Mouse (Mus musculus) midbrain, embryonic 10.5 days (tissue): ENCODE data around the gene Ltn1. TPM values are rescaled to one million over a fixed set of nuclear protein-coding genes. Genes with fewer than 3 reads are reported as not detected.

Source experiments
- DNase-seq: peaks from one replicate; pipeline ENCODE4 v3.0.0-alpha.2; 2017; ENCODE audit warnings: low spot score
- H3K27ac ChIP-seq: fragments of 300-500 bp; sonication (generic); replicated peaks from 2 replicates; pipeline ENCODE4 v1.5.1; 2016; ENCODE audit warnings: mild to moderate bottlenecking
- H3K27me3 ChIP-seq: fragments of 300-500 bp; sonication (generic); 2 replicates; pipeline ENCODE4 v1.6.1; 2016; ENCODE audit warnings: low read depth, mild to moderate bottlenecking; ENCODE audit not compliant: poor library complexity, severe bottlenecking
- H3K36me3 ChIP-seq: fragments of 300-500 bp; sonication (generic); 2 replicates; pipeline ENCODE4 v1.6.1; 2016; ENCODE audit warnings: mild to moderate bottlenecking, moderate library complexity
- H3K4me1 ChIP-seq: fragments of 300-500 bp; sonication (generic); 2 replicates; pipeline ENCODE4 v1.6.1; 2016
- H3K4me3 ChIP-seq: fragments of 300-500 bp; sonication (generic); 2 replicates; pipeline ENCODE4 v1.5.1; 2016; ENCODE audit warnings: mild to moderate bottlenecking, moderate library complexity
- H3K9me3 ChIP-seq: fragments of 300-500 bp; sonication (generic); replicated peaks from 2 replicates; pipeline ENCODE4 v1.6.1; 2016; ENCODE audit warnings: mild to moderate bottlenecking
- WGBS: fragments of 180-500 bp; shearing (Covaris S2); methylation state at CpG from one replicate; pipeline ENCODE4 v1.1.7; 2016; 5-methylcytosine and 5-hydroxymethylcytosine counted together
- polyA plus RNA-seq: library from polyadenylated mRNA; unstranded; fragments of >200 nt; fragmentation: Nextera tagmentation; extraction: Ambion mirVana; gene quantifications from 2 replicates; pipeline ENCODE4 v1.2.1, GENCODE M21; 2016

The Ltn1 gene
- polyA plus RNA-seq, 1 experiment from 2014 or later: 25.4 TPM

DNA sequence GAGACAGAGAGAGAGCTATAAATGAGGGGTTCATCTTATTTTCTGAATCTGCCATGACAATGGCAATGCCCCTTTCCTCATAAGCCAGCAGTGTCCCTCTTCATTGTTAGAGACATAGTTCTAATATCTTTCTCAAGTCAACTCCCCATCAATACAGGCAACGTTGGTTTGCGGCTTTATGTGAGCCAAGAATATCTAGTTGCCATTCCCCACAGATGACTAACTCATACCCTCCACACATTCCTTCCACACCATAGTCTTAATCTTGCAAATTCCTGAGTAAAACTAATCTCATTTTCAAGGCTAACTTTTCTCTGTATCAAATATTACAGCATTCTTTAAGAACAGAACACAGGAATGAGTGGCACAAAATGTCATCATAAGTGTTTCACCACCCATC lies 49.4 kb downstream of the Ltn1 start:
- no peaks in the 10 kb centered on the region for H3K4me1 ChIP-seq
- 94% methylated on average over 2 of the region's 2 CpGs for WGBS
- no peak for DNase-seq
- peaks cover 92% of the 10 kb centered on the region for H3K36me3 ChIP-seq
- no peak overlapping the region for H3K4me3 ChIP-seq
- H3K27ac ChIP-seq: no peak overlapping the region
- no peaks in the 10 kb centered on the region for H3K9me3 ChIP-seq
- no peaks in the 10 kb centered on the region for H3K27me3 ChIP-seq

- no peak overlapping the region for H3K27ac ChIP-seq
- WGBS: 97% methylated on average over 6 of the region's 6 CpGs
- H3K4me3 ChIP-seq: no peak overlapping the region
- no peaks in the 10 kb centered on the region for H3K27me3 ChIP-seq
- DNase-seq: no peak
- no peaks in the 10 kb centered on the region for H3K4me1 ChIP-seq
- no peaks in the 10 kb centered on the region for H3K9me3 ChIP-seq
- H3K36me3 ChIP-seq: peaks cover 64% of the 10 kb centered on the region
These were observed 66.0 kb downstream of the Ltn1 start for GRCm38 (mm10) chr16:87366445-87366844.

- no peak for DNase-seq
- H3K9me3 ChIP-seq: no peaks in the 10 kb centered on the region
- no peak overlapping the region for H3K4me3 ChIP-seq
- H3K27ac ChIP-seq: no peak overlapping the region
- H3K27me3 ChIP-seq: no peaks in the 10 kb centered on the region
- H3K4me1 ChIP-seq: no peaks in the 10 kb centered on the region
- WGBS: 87% methylated on average over 10 of the region's 10 CpGs
- H3K36me3 ChIP-seq: peaks cover 64% of the 10 kb centered on the region
These were observed 66.4 kb downstream of the Ltn1 start for GRCm38 (mm10) chr16:87366035-87366434.

DNA sequence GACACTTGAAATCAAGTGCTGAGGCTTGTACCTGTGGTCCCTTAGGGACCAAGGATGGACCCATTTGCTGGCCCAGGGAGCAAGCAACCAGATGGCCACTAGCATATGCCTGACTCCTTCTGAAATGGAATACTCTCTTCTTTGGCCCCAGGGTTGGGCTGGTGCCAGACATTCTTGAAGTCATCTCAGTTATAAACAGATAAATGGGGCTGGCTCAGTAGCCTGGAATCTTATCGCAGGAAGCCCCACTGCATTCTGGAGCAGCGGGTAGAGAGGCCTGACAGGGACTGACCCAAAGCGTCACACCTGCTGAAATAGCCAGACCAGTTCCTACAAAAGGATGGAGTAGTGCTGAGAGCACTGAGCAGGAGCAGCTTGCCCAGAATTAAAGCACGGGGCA lies 68.2 kb downstream of the Ltn1 start:
- Histone ChIP-seq H3K27me3 (no peaks in the 10 kb centered on the region), H3K27ac (no peak overlapping the region), H3K9me3 (no peaks in the 10 kb centered on the region), H3K36me3 (peaks cover 69% of the 10 kb centered on the region), H3K4me3 (no peak overlapping the region), H3K4me1 (no peaks in the 10 kb centered on the region)
- 92% methylated on average over 4 of the region's 4 CpGs for WGBS
- no peak for DNase-seq

GRCm38 (mm10) chr16:87360096-87360495 lies 72.3 kb downstream of the Ltn1 start:
- H3K36me3 ChIP-seq: peaks cover 62% of the 10 kb centered on the region
- WGBS: 91% methylated on average over 6 of the region's 6 CpGs
- H3K4me3 ChIP-seq: no peak overlapping the region
- no peaks in the 10 kb centered on the region for H3K27me3 ChIP-seq
- DNase-seq: no peak
- H3K9me3 ChIP-seq: no peaks in the 10 kb centered on the region
- H3K27ac ChIP-seq: no peak overlapping the region
- H3K4me1 ChIP-seq: peaks cover under 1% of the 10 kb centered on the region; the same call in 1 of the 2 replicates

- Histone ChIP-seq H3K36me3 (peaks cover 28% of the 10 kb centered on the region), H3K27me3 (no peaks in the 10 kb centered on the region), H3K4me1 (peaks cover 6% of the 10 kb centered on the region; the same call in 1 of the 2 replicates), H3K27ac (peak overlapping the region; percentile 99; the same call in 1 of the 2 replicates), H3K9me3 (no peaks in the 10 kb centered on the region; the same call in 1 of the 2 replicates), H3K4me3 (peak overlapping the region; percentile 81)
- no peak for DNase-seq
- WGBS: 83% methylated on average over 7 of the region's 7 CpGs
These were observed 77.7 kb downstream of the Ltn1 start for GRCm38 (mm10) chr16:87354748-87355147.

GRCm38 (mm10) chr16:87354075-87354583 lies 78.3 kb downstream of the Ltn1 start, which contains the start of gene N6amt1:
Gene N6amt1 (plus strand): TSS chr16:87354185.
- Histone ChIP-seq H3K9me3 (no peaks in the 10 kb centered on the region; the same call in 1 of the 2 replicates), H3K4me1 (peaks cover 6% of the 10 kb centered on the region; the same call in 1 of the 2 replicates), H3K27ac (peak within 1 kb of the TSS; percentile 99), H3K4me3 (peak within 1 kb of the TSS; percentile 81), H3K36me3 (peaks cover 24% of the 10 kb centered on the region), H3K27me3 (no peaks in the 10 kb centered on the region)
- under 1% methylated on average over 48 of the region's 48 CpGs for WGBS
- DNase-seq: peak; percentile 94

- Histone ChIP-seq H3K27ac (peak overlapping the region; percentile 99), H3K4me1 (peaks cover 6% of the 10 kb centered on the region; the same call in 1 of the 2 replicates)
- WGBS: 90% methylated on average over 1 of the region's 1 CpGs
These were observed 78.8 kb downstream of the Ltn1 start for GRCm38 (mm10) chr16:87353605-87354004.

GRCm38 (mm10) chr16:87351386-87352105 lies 80.9 kb downstream of the Ltn1 start:
- H3K9me3 ChIP-seq: no peaks in the 10 kb centered on the region; the same call in 1 of the 2 replicates
- H3K27me3 ChIP-seq: no peaks in the 10 kb centered on the region
- 72% methylated on average over 5 of the region's 5 CpGs for WGBS
- peaks cover 2% of the 10 kb centered on the region for H3K36me3 ChIP-seq
- no peak overlapping the region for H3K27ac ChIP-seq
- no peak overlapping the region for H3K4me3 ChIP-seq
- peaks cover 6% of the 10 kb centered on the region; the same call in 1 of the 2 replicates for H3K4me1 ChIP-seq
- DNase-seq: no peak

More at GRCm38 (mm10) chr16:87353605-87354004, 78.8 kb downstream of the Ltn1 start:
- Histone ChIP-seq H3K9me3 (no peaks in the 10 kb centered on the region; the same call in 1 of the 2 replicates), H3K27me3 (no peaks in the 10 kb centered on the region), H3K4me3 (peak overlapping the region; percentile 81), H3K36me3 (peaks cover 18% of the 10 kb centered on the region)
- no peak for DNase-seq

GRCm38 (mm10) chr16:87348133-87348532 lies 84.3 kb downstream of the Ltn1 start:
- no peaks in the 10 kb centered on the region for H3K4me1 ChIP-seq
- H3K9me3 ChIP-seq: no peaks in the 10 kb centered on the region; the same call in 1 of the 2 replicates
- no peaks in the 10 kb centered on the region for H3K36me3 ChIP-seq
- 96% methylated on average over 2 of the region's 2 CpGs for WGBS
- no peak overlapping the region for H3K27ac ChIP-seq
- H3K4me3 ChIP-seq: no peak overlapping the region
- no peak for DNase-seq
- no peaks in the 10 kb centered on the region for H3K27me3 ChIP-seq

GRCm38 (mm10) chr16:87341043-87341572 lies 91.3 kb downstream of the Ltn1 start:
- Histone ChIP-seq H3K9me3 (no peaks in the 10 kb centered on the region), H3K27me3 (no peaks in the 10 kb centered on the region), H3K36me3 (no peaks in the 10 kb centered on the region), H3K27ac (no peak overlapping the region), H3K4me1 (no peaks in the 10 kb centered on the region), H3K4me3 (no peak overlapping the region)
- 88% methylated on average over 6 of the region's 6 CpGs for WGBS
- no peak for DNase-seq

DNA sequence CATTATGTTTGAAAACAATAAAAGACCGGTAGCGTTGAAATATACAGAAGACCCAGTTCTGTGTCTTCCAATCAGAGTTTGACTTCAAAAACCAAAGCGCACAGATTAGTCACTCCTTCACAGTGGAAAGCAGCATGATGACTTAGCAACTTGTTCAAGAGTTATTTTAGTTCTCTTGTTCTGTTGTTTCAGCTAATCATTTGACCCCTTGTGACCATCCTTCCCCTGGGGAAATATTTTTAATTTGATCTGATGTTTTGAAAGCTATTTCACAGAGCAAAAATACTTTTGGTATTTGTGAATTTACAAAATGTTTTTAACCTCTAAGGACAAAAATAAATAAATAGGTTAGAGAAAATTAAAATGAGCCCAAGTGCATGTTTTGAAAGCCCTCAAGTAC lies 97.7 kb downstream of the Ltn1 start:
- H3K4me1 ChIP-seq: no peaks in the 10 kb centered on the region
- no peak for DNase-seq
- H3K9me3 ChIP-seq: no peaks in the 10 kb centered on the region
- H3K27ac ChIP-seq: no peak overlapping the region
- 89% methylated on average over 3 of the region's 3 CpGs for WGBS
- no peaks in the 10 kb centered on the region for H3K36me3 ChIP-seq
- no peaks in the 10 kb centered on the region for H3K27me3 ChIP-seq
- H3K4me3 ChIP-seq: no peak overlapping the region

- no peaks in the 10 kb centered on the region for H3K27me3 ChIP-seq
- H3K4me1 ChIP-seq: no peaks in the 10 kb centered on the region
- H3K36me3 ChIP-seq: no peaks in the 10 kb centered on the region
- no peak overlapping the region for H3K4me3 ChIP-seq
- DNase-seq: no peak
- no peak overlapping the region for H3K27ac ChIP-seq
- H3K9me3 ChIP-seq: no peaks in the 10 kb centered on the region
- WGBS: 89% methylated on average over 3 of the region's 3 CpGs
These were observed 102.4 kb downstream of the Ltn1 start for GRCm38 (mm10) chr16:87329986-87330385.
